Mouse (Mus musculus): ENCODE measurements at regions not wholly inside any gene's neighbourhood (a gene's known extent, or its start where the extent isn't known, plus 50 kb on each side); places are given as distances from the start of the nearest gene placed in this dataset.
A peak's percentile ranks its signal among the peaks of the same experiment; 100 is the strongest.

GRCm38 (mm10) chr5:15773839-15774238 lies 59.8 kb upstream of the Speer4c start:
- DNase-seq: no peak

- peak; percentile 4 to 52 for DNase-seq
These were observed 60.5 kb upstream of the Speer4c start for GRCm38 (mm10) chr5:15774567-15774966.

- DNase-seq: no peak
These were observed 62.0 kb upstream of the Speer4c start for GRCm38 (mm10) chr5:15776106-15776505.

GRCm38 (mm10) chr5:15803583-15803982 lies 89.5 kb upstream of the Speer4c start:
- no peak for DNase-seq

GRCm38 (mm10) chr5:15816864-15817263 lies 102.8 kb upstream of the Speer4c start:
- no peak for DNase-seq

GRCm38 (mm10) chr5:15817366-15817765 lies 103.3 kb upstream of the Speer4c start:
- no peak for DNase-seq

- no peak for DNase-seq
These were observed 108.9 kb upstream of the Speer4c start for GRCm38 (mm10) chr5:15822989-15823388.

- no peak for DNase-seq
These were observed 103.0 kb upstream of the Cacna2d1 start for GRCm38 (mm10) chr5:15831527-15831926.

GRCm38 (mm10) chr5:15832338-15832737 lies 102.2 kb upstream of the Cacna2d1 start:
- no peak for DNase-seq

- DNase-seq: peak; percentile 72 to 78
These were observed 96.2 kb upstream of the Cacna2d1 start for GRCm38 (mm10) chr5:15838108-15838972.

- DNase-seq: no peak
These were observed 87.7 kb upstream of the Cacna2d1 start for GRCm38 (mm10) chr5:15846790-15847189.

- no peak for DNase-seq
These were observed 85.0 kb upstream of the Cacna2d1 start for GRCm38 (mm10) chr5:15849520-15849919.

GRCm38 (mm10) chr5:15850126-15850801 lies 84.2 kb upstream of the Cacna2d1 start:
- no peak for DNase-seq

GRCm38 (mm10) chr5:15854752-15855151 lies 79.7 kb upstream of the Cacna2d1 start:
- DNase-seq: no peak

- no peak for DNase-seq
These were observed 77.5 kb upstream of the Cacna2d1 start for GRCm38 (mm10) chr5:15857034-15857433.

- no peak for DNase-seq
These were observed 60.4 kb upstream of the Cacna2d1 start for GRCm38 (mm10) chr5:15874065-15874464.

GRCm38 (mm10) chr5:15883004-15883403 lies 51.5 kb upstream of the Cacna2d1 start:
- no peak for DNase-seq

Measured in adrenal gland, postnatal 36 days (tissue).